Mouse (Mus musculus) spleen, adult 2 months (tissue): ENCODE measurements around the gene Cdh3. TPM values are rescaled to one million over a fixed set of nuclear protein-coding genes. Genes with fewer than 3 reads are reported as not detected.

Source experiments
- DNase-seq, 2 experiments: peaks; one replicate each; pipeline versions ENCODE4 v3.0.0 to v3.0.0-alpha.2; 2012 to 2021; ENCODE audit warnings: low spot score in 2 of 2, low read depth in 1 of 2
- H3K27ac ChIP-seq: fragments of 200-500 bp; 2 replicates; pipeline ENCODE4 v1.5.1; 2012; ENCODE audit warnings: low read length, inconsistent platforms; ENCODE audit not compliant: insufficient read depth
- H3K27me3 ChIP-seq: fragments of 200-500 bp; 2 replicates; pipeline ENCODE4 v1.6.1; 2012; ENCODE audit warnings: mild to moderate bottlenecking, moderate library complexity, low read length, inconsistent platforms; ENCODE audit not compliant: control insufficient read depth, insufficient read depth
- H3K36me3 ChIP-seq: fragments of 200-500 bp; 2 replicates; pipeline ENCODE4 v1.6.1; 2012; ENCODE audit warnings: mild to moderate bottlenecking, low read length, inconsistent platforms; ENCODE audit not compliant: control insufficient read depth, insufficient read depth
- H3K4me1 ChIP-seq: fragments of 200-500 bp; 2 replicates; pipeline ENCODE4 v1.6.1; 2011; ENCODE audit warnings: inconsistent platforms; ENCODE audit not compliant: control insufficient read depth, insufficient read depth, insufficient read length
- H3K4me3 ChIP-seq: fragments of 200-500 bp; 2 replicates; pipeline ENCODE4 v1.5.1; 2011; ENCODE audit warnings: mild to moderate bottlenecking, inconsistent platforms; ENCODE audit not compliant: insufficient read depth, insufficient read length; ENCODE audit errors: extremely low read depth
- CTCF ChIP-seq: fragments of 200-500 bp; IDR thresholded peaks from 2 replicates; pipeline ENCODE4 v1.5.1; 2011; ENCODE audit warnings: mild to moderate bottlenecking, inconsistent platforms; ENCODE audit not compliant: insufficient read depth, insufficient read length, insufficient replicate concordance; ENCODE audit errors: extremely low read depth
- POLR2A ChIP-seq: fragments of 200-500 bp; IDR thresholded peaks from 2 replicates; pipeline ENCODE4 v1.6.1; 2011; ENCODE audit warnings: low read depth, low read length, inconsistent platforms
- WGBS: fragments of 180-500 bp; shearing (Covaris S2); methylation state at CpG from one replicate; pipeline ENCODE4 v1.1.7; 2018; 5-methylcytosine and 5-hydroxymethylcytosine counted together
- polyA plus RNA-seq: library from polyadenylated mRNA; depleted of rRNA; stranded (reverse); fragments of >200 nt; gene quantifications from 2 replicates; pipeline ENCODE4 v1.2.3, GENCODE M21; 2012

Cdh3 gene
- polyA plus RNA-seq, 1 experiment, result 1.9 TPM

DNA sequence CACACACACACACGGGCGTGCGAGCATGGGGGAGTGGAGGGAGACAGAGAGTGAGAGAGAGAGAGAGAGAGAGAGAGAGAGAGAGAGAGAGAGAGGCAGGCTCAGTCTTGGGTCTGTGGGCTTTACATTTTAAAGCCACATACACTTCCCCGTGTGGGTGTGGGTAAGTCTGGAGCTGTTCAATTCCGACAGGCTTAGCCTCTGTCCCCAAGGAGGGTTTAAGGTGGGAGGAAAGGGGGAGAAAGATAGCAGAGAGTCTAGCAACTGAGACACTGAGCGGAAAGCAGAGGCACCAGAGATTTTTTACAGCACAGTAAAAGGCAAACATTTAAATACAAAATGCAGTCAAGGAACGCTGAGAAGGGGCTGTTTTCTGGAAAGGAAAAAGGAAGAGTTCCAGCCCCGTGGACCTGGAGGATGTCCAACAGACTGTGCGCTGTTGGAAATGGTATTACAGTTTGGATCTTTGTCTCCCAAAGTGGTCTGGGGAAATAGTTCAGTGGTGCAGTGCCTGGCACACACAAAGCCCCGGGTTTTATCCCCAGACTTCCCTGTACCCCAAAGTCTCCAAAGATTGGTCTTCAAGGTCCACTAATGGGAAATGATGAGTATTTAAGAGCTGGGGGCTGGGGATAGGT lies 5.2 kb upstream of the Cdh3 start:
- Histone ChIP-seq H3K4me3 (no peak overlapping the region), H3K27ac (no peak overlapping the region), H3K27me3 (peaks cover 9% of the 10 kb centered on the region), H3K4me1 (no peaks in the 10 kb centered on the region), H3K36me3 (no peaks in the 10 kb centered on the region)
- no peak for DNase-seq
- whole genome bisulfite sequencing, result 64% methylated on average over 10 of the region's 10 CpGs
- TF ChIP-seq CTCF (no peak), POLR2A (no peak)

- Histone ChIP-seq H3K36me3 (no peaks in the 10 kb centered on the region), H3K27me3 (peaks cover 15% of the 10 kb centered on the region), H3K27ac (no peak overlapping the region), H3K4me1 (peaks cover 3% of the 10 kb centered on the region), H3K4me3 (no peak overlapping the region)
- no peak for DNase-seq
- 89% methylated on average over 1 of the region's 1 CpGs for WGBS
- no peak for TF ChIP-seq POLR2A
- TF ChIP-seq CTCF, result no peak
Observed at GRCm38 (mm10) chr8:106506106-106506505, 4.6 kb upstream of the Cdh3 start.

GRCm38 (mm10) chr8:106507761-106508331 lies 2.8 kb upstream of the Cdh3 start:
- no peak overlapping the region; the same call in 1 of the 2 replicates for H3K4me3 ChIP-seq
- no peak for DNase-seq
- 0 out of 2 replicates have a peak overlapping the region, but pooled peaks have one; percentile 34 for H3K27ac ChIP-seq
- H3K27me3 ChIP-seq, result peaks cover 24% of the 10 kb centered on the region
- WGBS, result 4% methylated on average over 30 of the region's 30 CpGs
- no peaks in the 10 kb centered on the region for H3K36me3 ChIP-seq
- TF ChIP-seq CTCF (no peak), POLR2A (no peak)
- H3K4me1 ChIP-seq, result peaks cover 3% of the 10 kb centered on the region

DNA sequence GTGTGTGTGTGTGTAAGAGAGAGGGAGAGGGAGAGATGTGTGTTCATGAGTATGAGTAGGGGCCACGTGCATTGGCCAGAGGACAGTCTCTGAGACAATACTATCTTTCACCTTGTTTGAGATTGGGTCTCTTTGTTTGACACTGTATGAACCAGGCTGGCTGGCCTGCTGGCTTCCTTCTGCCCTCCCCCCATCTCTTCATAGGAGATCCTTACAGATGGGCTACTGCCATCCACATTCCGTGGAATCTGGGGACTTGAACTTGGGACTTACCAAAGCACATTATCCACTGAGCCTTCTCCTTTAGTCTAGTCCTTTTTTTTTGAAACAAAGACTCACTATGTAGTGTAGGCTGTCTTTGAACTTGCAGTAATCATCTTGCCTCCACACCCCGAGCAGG lies 2.2 kb upstream of the Cdh3 start:
- WGBS, result 29% methylated on average over 3 of the region's 3 CpGs
- no peak for DNase-seq
- H3K36me3 ChIP-seq, result no peaks in the 10 kb centered on the region
- no peak overlapping the region for H3K4me3 ChIP-seq
- peaks cover 3% of the 10 kb centered on the region for H3K4me1 ChIP-seq
- H3K27me3 ChIP-seq, result peaks cover 24% of the 10 kb centered on the region
- TF ChIP-seq CTCF, result no peak
- TF ChIP-seq POLR2A, result no peak
- no peak overlapping the region for H3K27ac ChIP-seq

DNA sequence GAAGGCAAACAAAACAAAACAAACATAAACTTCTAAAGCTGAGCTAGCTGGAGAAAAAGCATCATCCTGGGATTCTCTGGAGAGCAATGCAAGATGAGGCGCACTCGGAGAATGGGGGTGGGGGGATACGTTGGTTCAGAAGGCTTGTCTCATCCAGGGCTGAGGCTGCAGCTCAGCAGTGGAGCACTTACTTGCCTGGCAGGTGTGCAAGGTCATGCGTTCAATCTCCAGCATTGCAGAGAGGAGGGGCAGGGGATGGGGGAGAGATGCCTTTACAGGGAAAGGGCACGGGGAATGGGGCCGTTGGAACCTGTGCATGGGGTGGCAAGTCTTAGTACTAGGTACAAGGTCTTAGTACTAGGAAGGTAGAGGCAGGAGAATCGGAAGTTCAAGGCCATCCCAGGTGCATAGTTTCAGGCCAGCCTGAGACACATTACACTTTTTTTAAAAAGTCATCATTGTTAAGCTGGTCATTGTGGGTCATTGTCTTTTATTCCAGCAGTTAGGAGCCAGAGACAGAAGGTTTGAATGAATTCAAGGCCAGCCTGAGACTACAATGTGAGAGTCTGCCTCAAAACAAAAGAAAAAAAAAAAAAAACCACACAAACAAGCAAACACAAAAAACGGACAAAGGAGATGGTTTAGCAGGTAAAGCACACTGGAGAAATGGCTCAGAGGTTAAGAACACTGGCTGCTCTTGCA lies 1.5 kb upstream of the Cdh3 start:
- Histone ChIP-seq H3K27ac (no peak overlapping the region), H3K4me3 (no peak overlapping the region), H3K4me1 (peaks cover 3% of the 10 kb centered on the region), H3K36me3 (no peaks in the 10 kb centered on the region), H3K27me3 (peaks cover 24% of the 10 kb centered on the region)
- TF ChIP-seq POLR2A (no peak), CTCF (no peak)
- 67% methylated on average over 8 of the region's 8 CpGs for WGBS
- DNase-seq, result no peak

- Histone ChIP-seq H3K4me1 (peaks cover 3% of the 10 kb centered on the region), H3K27me3 (peaks cover 24% of the 10 kb centered on the region), H3K27ac (no peak overlapping the region), H3K36me3 (no peaks in the 10 kb centered on the region), H3K4me3 (peak overlapping the region; percentile 35; the same call in 1 of the 2 replicates)
- WGBS, result 9% methylated on average over 22 of the region's 22 CpGs
- DNase-seq, result no peak
- TF ChIP-seq CTCF (no peak), POLR2A (no peak)
Observed at GRCm38 (mm10) chr8:106511065-106511501, 392 bp downstream of the Cdh3 start.

DNA sequence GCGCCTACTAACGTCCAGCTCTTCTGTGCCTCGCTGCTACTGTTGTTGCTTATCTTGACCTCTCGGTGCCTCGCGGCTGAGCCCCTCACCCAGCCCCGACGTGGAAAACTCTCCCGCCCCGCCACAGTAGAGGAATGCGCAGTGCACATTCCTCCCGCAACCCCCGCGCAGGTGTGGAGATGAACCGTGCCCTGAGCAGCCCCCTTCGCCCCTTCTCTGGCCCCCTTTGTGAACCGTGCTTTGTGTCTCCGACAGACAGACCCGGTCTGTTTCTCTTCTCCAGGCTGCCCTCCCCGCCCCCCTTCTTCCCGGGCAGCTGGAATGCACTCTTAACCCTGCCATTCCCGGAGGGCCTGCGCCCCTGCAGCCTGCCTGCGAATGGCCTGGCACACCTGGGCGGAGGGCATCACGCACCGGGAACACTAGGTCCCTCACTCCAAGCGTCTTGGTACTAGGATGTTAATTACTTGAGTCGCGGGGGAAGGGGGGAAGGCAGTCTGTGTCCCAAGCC lies 895 bp downstream of the Cdh3 start:
- H3K27me3 ChIP-seq, result peaks cover 24% of the 10 kb centered on the region
- no peak overlapping the region for H3K27ac ChIP-seq
- TF ChIP-seq CTCF (no peak), POLR2A (no peak)
- peaks cover 3% of the 10 kb centered on the region for H3K4me1 ChIP-seq
- no peaks in the 10 kb centered on the region for H3K36me3 ChIP-seq
- no peak for DNase-seq
- WGBS, result 6% methylated on average over 29 of the region's 30 CpGs
- peak overlapping the region; percentile 35; the same call in 1 of the 2 replicates for H3K4me3 ChIP-seq
